Mouse (Mus musculus) lung, embryonic 14.5 days (tissue): ENCODE results near the gene Wipf1. TPM values are rescaled to one million over a fixed set of nuclear protein-coding genes. Genes with fewer than 3 reads are reported as not detected.

Experiments used
- ATAC-seq: fragments of 200-750 bp; cut with Nextera tagmentation; 2 replicates; pipeline ENCODE4 v1.8.0; 2017; ENCODE audit warnings: mild to moderate bottlenecking, moderate TSS enrichment, moderate library complexity; ENCODE audit not compliant: insufficient read depth
- DNase-seq: peaks from one replicate; pipeline ENCODE4 v3.0.0-alpha.2; 2015
- H3K27ac ChIP-seq: fragments of 300-500 bp; sonication (generic); 2 replicates; pipeline ENCODE4 v1.5.1; 2014; ENCODE audit warnings: low read depth, mild to moderate bottlenecking, moderate library complexity
- H3K27me3 ChIP-seq: fragments of 300-500 bp; sonication (generic); 2 replicates; pipeline ENCODE4 v1.6.1; 2014; ENCODE audit warnings: low read length, control low read depth; ENCODE audit not compliant: insufficient read depth
- H3K36me3 ChIP-seq: fragments of 300-500 bp; sonication (generic); 2 replicates; pipeline ENCODE4 v1.6.1; 2014; ENCODE audit warnings: control low read depth; ENCODE audit not compliant: insufficient read depth
- H3K4me1 ChIP-seq: fragments of 300-500 bp; sonication (generic); 2 replicates; pipeline ENCODE4 v1.6.1; 2014; ENCODE audit warnings: antibody characterized with exemption, control low read depth; ENCODE audit not compliant: insufficient read depth
- H3K4me2 ChIP-seq: fragments of 300-500 bp; sonication (generic); 2 replicates; pipeline ENCODE4 v1.6.1; 2014; ENCODE audit warnings: mild to moderate bottlenecking
- H3K4me3 ChIP-seq: fragments of 300-500 bp; sonication (generic); 2 replicates; pipeline ENCODE4 v1.5.1; 2014; ENCODE audit warnings: low read depth, low read length
- H3K9ac ChIP-seq: fragments of 300-500 bp; sonication (generic); 2 replicates; pipeline ENCODE4 v1.6.1; 2014
- H3K9me3 ChIP-seq: fragments of 300-500 bp; sonication (generic); 2 replicates; pipeline ENCODE4 v1.6.1; 2016; ENCODE audit warnings: low read depth, low read length, control low read depth
- CTCF ChIP-seq: IDR thresholded peaks from 2 replicates; pipeline ENCODE4 v1.5.1; 2016; ENCODE audit warnings: antibody characterized with exemption, low read depth
- WGBS: fragments of 180-500 bp; shearing (Covaris S2); extraction: QIAGEN DNeasy Blood & Tissue Kit; methylation state at CpG from one replicate; pipeline ENCODE4 v1.1.7; 2014; 5-methylcytosine and 5-hydroxymethylcytosine counted together
- polyA plus RNA-seq: library from polyadenylated mRNA; unstranded; fragments of >200 nt; fragmentation: Nextera tagmentation; extraction: Ambion mirVana; gene quantifications from 2 replicates; pipeline ENCODE4 v1.2.1, GENCODE M21; 2014

The Wipf1 gene
- polyA plus RNA-seq, 1 experiment from 2014 or later, result 14.8 TPM

- no peak for DNase-seq
- ATAC-seq, result peak; percentile 23; the same call in 1 of the 2 replicates
- Histone ChIP-seq H3K27ac (peak overlapping the region; percentile 76; the same call in 1 of the 2 replicates), H3K4me3 (no peak overlapping the region), H3K36me3 (no peaks in the 10 kb centered on the region), H3K27me3 (no peaks in the 10 kb centered on the region), H3K4me1 (peaks cover 21% of the 10 kb centered on the region), H3K4me2 (peak overlapping the region; percentile 34; the same call in 1 of the 2 replicates), H3K9me3 (no peaks in the 10 kb centered on the region), H3K9ac (peak overlapping the region; percentile 18; the same call in 1 of the 2 replicates)
- no peak for TF ChIP-seq CTCF
- 41% methylated on average over 4 of the region's 4 CpGs for WGBS
These were observed 33.2 kb downstream of the Wipf1 start for GRCm38 (mm10) chr2:73496329-73496685.

- ATAC-seq (peak; percentile 51), DNase-seq (peak; percentile 74)
- TF ChIP-seq CTCF, result no peak
- peaks cover 26% of the 10 kb centered on the region for H3K4me1 ChIP-seq
- WGBS, result 26% methylated on average over 16 of the region's 16 CpGs
- H3K4me2 ChIP-seq, result peak overlapping the region; percentile 34; the same call in 1 of the 2 replicates
- no peaks in the 10 kb centered on the region for H3K36me3 ChIP-seq
- H3K9me3 ChIP-seq, result no peaks in the 10 kb centered on the region
- no peaks in the 10 kb centered on the region for H3K27me3 ChIP-seq
- H3K27ac ChIP-seq, result peak overlapping the region; percentile 76
- no peak overlapping the region for H3K4me3 ChIP-seq
- peak overlapping the region; percentile 18; the same call in 1 of the 2 replicates for H3K9ac ChIP-seq
These were observed 33.8 kb downstream of the Wipf1 start for GRCm38 (mm10) chr2:73495617-73496328.

- Histone ChIP-seq H3K9me3 (no peaks in the 10 kb centered on the region), H3K9ac (no peak overlapping the region), H3K27ac (no peak overlapping the region), H3K36me3 (no peaks in the 10 kb centered on the region), H3K4me3 (no peak overlapping the region), H3K4me1 (peaks cover 33% of the 10 kb centered on the region), H3K27me3 (no peaks in the 10 kb centered on the region), H3K4me2 (no peak overlapping the region)
- TF ChIP-seq CTCF, result no peak; the same call in 1 of the 2 replicates
- WGBS, result 53% methylated on average over 3 of the region's 3 CpGs
- ATAC-seq (no peak), DNase-seq (no peak)
These were observed 36.0 kb downstream of the Wipf1 start for GRCm38 (mm10) chr2:73493517-73493916.

- Histone ChIP-seq H3K36me3 (no peaks in the 10 kb centered on the region), H3K9me3 (no peaks in the 10 kb centered on the region), H3K4me2 (no peak overlapping the region), H3K4me3 (no peak overlapping the region), H3K27me3 (no peaks in the 10 kb centered on the region), H3K4me1 (peaks cover 36% of the 10 kb centered on the region), H3K27ac (peak overlapping the region; percentile 32; the same call in 1 of the 2 replicates), H3K9ac (no peak overlapping the region)
- WGBS, result 41% methylated on average over 9 of the region's 9 CpGs
- DNase-seq, result peak; percentile 57
- TF ChIP-seq CTCF, result peak; percentile 63
- ATAC-seq, result no peak
These were observed 37.9 kb downstream of the Wipf1 start for GRCm38 (mm10) chr2:73491442-73492241.

- peaks cover 37% of the 10 kb centered on the region for H3K4me1 ChIP-seq
- peak; percentile 36 for DNase-seq
- 0 out of 2 replicates have a peak, but pooled peaks have one; percentile 52 for ATAC-seq
These were observed 39.1 kb downstream of the Wipf1 start for GRCm38 (mm10) chr2:73490466-73490865.

GRCm38 (mm10) chr2:73486120-73486601, 43.4 kb downstream of the Wipf1 start:
- peak overlapping the region; percentile 49 for H3K4me2 ChIP-seq
- peak overlapping the region; percentile 72; the same call in 1 of the 2 replicates for H3K27ac ChIP-seq
- H3K27me3 ChIP-seq, result no peaks in the 10 kb centered on the region
- DNase-seq, result peak; percentile 41
- no peaks in the 10 kb centered on the region for H3K9me3 ChIP-seq
- no peak overlapping the region for H3K4me3 ChIP-seq
- no peak for ATAC-seq
- no peak for TF ChIP-seq CTCF
- WGBS, result 61% methylated on average over 8 of the region's 8 CpGs
- no peak overlapping the region for H3K9ac ChIP-seq
- no peaks in the 10 kb centered on the region for H3K36me3 ChIP-seq
- peaks cover 29% of the 10 kb centered on the region for H3K4me1 ChIP-seq

More at GRCm38 (mm10) chr2:73490466-73490865, 39.1 kb downstream of the Wipf1 start:
- 50% methylated on average over 1 of the region's 1 CpGs for WGBS
- no peaks in the 10 kb centered on the region for H3K9me3 ChIP-seq
- H3K4me3 ChIP-seq, result no peak overlapping the region
- no peaks in the 10 kb centered on the region for H3K36me3 ChIP-seq
- peak overlapping the region; percentile 43; the same call in 1 of the 2 replicates for H3K27ac ChIP-seq
- no peak for TF ChIP-seq CTCF
- no peak overlapping the region for H3K4me2 ChIP-seq
- no peaks in the 10 kb centered on the region for H3K27me3 ChIP-seq
- no peak overlapping the region for H3K9ac ChIP-seq
